Mouse (Mus musculus) embryonic facial prominence, embryonic 14.5 days (tissue): ENCODE results near the gene Stag1. TPM values are rescaled to one million over a fixed set of nuclear protein-coding genes. Genes with fewer than 3 reads are reported as not detected.
"Not testable (repeated sequence)": the region's sequence is repeated elsewhere in the genome, so short reads cannot be mapped to it uniquely, and the experiment has no call there.

Experiments
- ATAC-seq: fragments of 200-750 bp; cut with Nextera tagmentation; 2 replicates; pipeline ENCODE4 v1.8.0; 2017; ENCODE audit warnings: low read depth, moderate number of reproducible peaks, moderate TSS enrichment
- DNase-seq: peaks from one replicate; pipeline ENCODE4 v3.0.0-alpha.2; 2015; ENCODE audit warnings: low spot score
- H3K27ac ChIP-seq: fragments of 300-500 bp; sonication (generic); replicated peaks from 2 replicates; pipeline ENCODE4 v1.5.1; 2014; ENCODE audit warnings: low read depth, mild to moderate bottlenecking, low read length, moderate library complexity
- H3K27me3 ChIP-seq: fragments of 300-500 bp; sonication (generic); replicated peaks from 2 replicates; pipeline ENCODE4 v1.6.1; 2014; ENCODE audit warnings: low read length; ENCODE audit not compliant: control insufficient read depth, insufficient read depth
- H3K36me3 ChIP-seq: fragments of 300-500 bp; sonication (generic); 2 replicates; pipeline ENCODE4 v1.6.1; 2014; ENCODE audit warnings: low read length, mixed read lengths; ENCODE audit not compliant: control insufficient read depth, insufficient read depth
- H3K4me1 ChIP-seq: fragments of 300-500 bp; sonication (generic); 2 replicates; pipeline ENCODE4 v1.6.1; 2014; ENCODE audit warnings: antibody characterized with exemption, low read length; ENCODE audit not compliant: control insufficient read depth, insufficient read depth
- H3K4me2 ChIP-seq: fragments of 300-500 bp; sonication (generic); 2 replicates; pipeline ENCODE4 v1.6.1; 2014; ENCODE audit warnings: low read depth, mild to moderate bottlenecking, low read length, moderate library complexity, mixed read lengths
- H3K4me3 ChIP-seq: fragments of 300-500 bp; sonication (generic); 2 replicates; pipeline ENCODE4 v1.5.1; 2014; ENCODE audit warnings: low read depth, mild to moderate bottlenecking, low read length
- H3K9ac ChIP-seq: fragments of 300-500 bp; sonication (generic); 2 replicates; pipeline ENCODE4 v1.6.1; 2014; ENCODE audit warnings: low read depth, mild to moderate bottlenecking, low read length, moderate library complexity, mixed read lengths
- H3K9me3 ChIP-seq: fragments of 300-500 bp; sonication (generic); 2 replicates; pipeline ENCODE4 v1.6.1; 2016; ENCODE audit warnings: low read length; ENCODE audit not compliant: control insufficient read depth
- WGBS: fragments of 180-500 bp; shearing (Covaris S2); extraction: QIAGEN DNeasy Blood & Tissue Kit; methylation state at CpG from one replicate; pipeline ENCODE4 v1.1.7; 2014; 5-methylcytosine and 5-hydroxymethylcytosine counted together
- polyA plus RNA-seq: library from polyadenylated mRNA; unstranded; fragments of >200 nt; fragmentation: Nextera tagmentation; extraction: Ambion mirVana; gene quantifications from 2 replicates; pipeline ENCODE4 v1.2.1, GENCODE M21; 2014

Gene Stag1
- polyA plus RNA-seq, 1 experiment from 2014 or later: 40.9 TPM

GRCm38 (mm10) chr9:100733907-100734440, 136.4 kb downstream of the Stag1 start:
- no peak overlapping the region for H3K9ac ChIP-seq
- H3K9me3 ChIP-seq: no peaks in the 10 kb centered on the region
- no peak overlapping the region for H3K27ac ChIP-seq
- H3K4me3 ChIP-seq: no peak overlapping the region
- H3K4me2 ChIP-seq: no peak overlapping the region
- no peak for DNase-seq
- peaks cover 4% of the 10 kb centered on the region; the same call in 1 of the 2 replicates for H3K36me3 ChIP-seq
- no peaks in the 10 kb centered on the region for H3K4me1 ChIP-seq
- ATAC-seq: no peak
- H3K27me3 ChIP-seq: no peaks in the 10 kb centered on the region
- 81% methylated on average over 6 of the region's 6 CpGs for WGBS

GRCm38 (mm10) chr9:100735993-100736645, 138.5 kb downstream of the Stag1 start:
- no peak for ATAC-seq
- WGBS: 69% methylated on average over 4 of the region's 4 CpGs
- H3K27ac ChIP-seq: no peak overlapping the region

GRCm38 (mm10) chr9:100736646-100737031, 139.0 kb downstream of the Stag1 start:
- H3K27me3 ChIP-seq: no peaks in the 10 kb centered on the region
- H3K4me3 ChIP-seq: no peak overlapping the region
- ATAC-seq (no peak), DNase-seq (no peak)
- no peak overlapping the region for H3K9ac ChIP-seq
- H3K9me3 ChIP-seq: no peaks in the 10 kb centered on the region
- peaks cover 9% of the 10 kb centered on the region; the same call in 1 of the 2 replicates for H3K36me3 ChIP-seq
- no peaks in the 10 kb centered on the region for H3K4me1 ChIP-seq
- no peak overlapping the region for H3K4me2 ChIP-seq
- H3K27ac ChIP-seq: no peak overlapping the region

More at GRCm38 (mm10) chr9:100735993-100736645, 138.5 kb downstream of the Stag1 start:
- Histone ChIP-seq H3K4me3 (no peak overlapping the region), H3K9me3 (no peaks in the 10 kb centered on the region), H3K4me2 (no peak overlapping the region), H3K36me3 (peaks cover 9% of the 10 kb centered on the region; the same call in 1 of the 2 replicates), H3K9ac (no peak overlapping the region), H3K27me3 (no peaks in the 10 kb centered on the region), H3K4me1 (no peaks in the 10 kb centered on the region)
- no peak for DNase-seq

GRCm38 (mm10) chr9:100777238-100777637, 179.6 kb downstream of the Stag1 start:
- H3K4me1 ChIP-seq, H3K4me3 ChIP-seq, DNase-seq, H3K27ac ChIP-seq, H3K36me3 ChIP-seq, H3K4me2 ChIP-seq, H3K9ac ChIP-seq, H3K27me3 ChIP-seq, ATAC-seq, H3K9me3 ChIP-seq: not testable (repeated sequence)
- 72% methylated on average over 2 of the region's 2 CpGs for WGBS

DNA sequence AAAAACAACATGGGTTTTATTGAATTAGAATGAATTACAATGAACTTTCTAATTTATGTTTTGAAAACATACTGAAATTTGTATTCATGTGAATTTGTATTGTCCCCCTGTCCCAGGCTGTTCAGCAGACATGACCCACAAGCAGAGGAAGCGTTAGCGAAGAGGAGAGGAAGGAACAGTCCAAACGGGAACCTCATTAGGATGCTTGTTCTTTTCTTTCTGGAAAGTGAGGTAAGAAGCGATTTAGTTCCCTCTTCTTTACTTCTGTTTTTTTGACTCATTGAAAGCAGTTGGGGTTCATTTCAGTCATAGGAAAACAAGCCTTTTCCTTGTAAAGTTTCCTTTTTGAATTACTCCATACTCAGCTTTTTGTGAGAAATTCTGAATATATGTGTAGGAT, 268.4 kb downstream of the Stag1 start:
- ATAC-seq: no peak
- DNase-seq: no peak
- no peaks in the 10 kb centered on the region for H3K9me3 ChIP-seq
- H3K4me2 ChIP-seq: no peak overlapping the region
- H3K9ac ChIP-seq: no peak overlapping the region
- no peaks in the 10 kb centered on the region for H3K36me3 ChIP-seq
- 90% methylated on average over 4 of the region's 4 CpGs for WGBS
- H3K27me3 ChIP-seq: no peaks in the 10 kb centered on the region
- H3K27ac ChIP-seq: no peak overlapping the region
- no peaks in the 10 kb centered on the region for H3K4me1 ChIP-seq
- H3K4me3 ChIP-seq: no peak overlapping the region

- Histone ChIP-seq H3K9ac (no peak overlapping the region), H3K27me3 (no peaks in the 10 kb centered on the region), H3K9me3 (no peaks in the 10 kb centered on the region), H3K4me1 (no peaks in the 10 kb centered on the region), H3K4me3 (no peak overlapping the region), H3K4me2 (no peak overlapping the region), H3K36me3 (no peaks in the 10 kb centered on the region), H3K27ac (no peak overlapping the region)
- DNase-seq: no peak
- ATAC-seq: no peak
Measured at GRCm38 (mm10) chr9:100869635-100870034, 272.0 kb downstream of the Stag1 start.

DNA sequence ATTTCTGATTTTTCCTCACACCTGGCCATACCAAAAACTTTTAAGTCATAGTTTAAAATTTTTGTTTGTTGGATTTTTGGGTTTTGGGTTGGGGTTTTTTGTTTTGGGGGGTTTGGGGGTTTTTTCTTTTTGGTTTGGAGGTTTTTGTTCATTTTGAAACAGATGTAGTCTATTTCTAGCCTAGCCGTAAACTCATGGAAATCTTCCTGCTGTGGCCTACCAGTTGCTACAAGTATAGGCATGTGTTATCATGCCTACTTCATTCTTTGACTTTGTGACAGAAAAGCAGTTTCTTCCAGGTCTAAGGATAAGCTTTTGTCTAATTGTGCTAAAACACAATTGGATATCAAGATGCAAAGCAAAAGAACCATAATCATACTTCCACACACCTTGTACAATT, 298.5 kb downstream of the Stag1 start:
- no peak overlapping the region for H3K4me2 ChIP-seq
- no peak overlapping the region for H3K9ac ChIP-seq
- DNase-seq: no peak
- no peak overlapping the region for H3K27ac ChIP-seq
- no peak overlapping the region for H3K4me3 ChIP-seq
- 0 out of 2 replicates have a peak, but pooled peaks cover 18% of the 10 kb centered on the region for H3K36me3 ChIP-seq
- no peaks in the 10 kb centered on the region for H3K9me3 ChIP-seq
- no peak for ATAC-seq
- H3K4me1 ChIP-seq: no peaks in the 10 kb centered on the region
- H3K27me3 ChIP-seq: no peaks in the 10 kb centered on the region
- WGBS: 76% methylated on average over 1 of the region's 1 CpGs

DNA sequence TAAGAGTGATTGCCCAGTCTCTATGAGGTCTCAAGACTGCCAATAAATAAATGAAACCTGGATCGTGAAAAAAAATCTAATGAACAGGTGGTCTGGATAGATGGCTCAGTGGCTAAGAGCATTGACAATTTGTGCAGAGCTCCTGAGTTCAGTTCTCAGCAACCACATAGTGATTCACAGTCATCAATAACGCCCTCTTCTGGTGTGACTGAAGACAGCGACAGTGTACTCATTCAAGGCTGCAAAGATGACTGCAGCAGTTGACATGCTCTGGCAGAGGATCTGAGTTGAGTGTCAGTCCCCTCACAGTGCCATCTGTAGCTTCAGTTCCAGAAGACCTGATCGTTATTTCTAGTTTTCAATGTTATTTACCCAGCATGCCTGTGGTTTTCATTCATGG, 300.4 kb downstream of the Stag1 start:
- Histone ChIP-seq H3K4me3 (no peak overlapping the region), H3K36me3 (0 out of 2 replicates have a peak, but pooled peaks cover 16% of the 10 kb centered on the region), H3K4me1 (no peaks in the 10 kb centered on the region), H3K27me3 (no peaks in the 10 kb centered on the region), H3K9ac (no peak overlapping the region), H3K9me3 (no peaks in the 10 kb centered on the region), H3K27ac (no peak overlapping the region), H3K4me2 (no peak overlapping the region)
- 86% methylated on average over 4 of the region's 4 CpGs for WGBS
- no peak for DNase-seq
- ATAC-seq: no peak

DNA sequence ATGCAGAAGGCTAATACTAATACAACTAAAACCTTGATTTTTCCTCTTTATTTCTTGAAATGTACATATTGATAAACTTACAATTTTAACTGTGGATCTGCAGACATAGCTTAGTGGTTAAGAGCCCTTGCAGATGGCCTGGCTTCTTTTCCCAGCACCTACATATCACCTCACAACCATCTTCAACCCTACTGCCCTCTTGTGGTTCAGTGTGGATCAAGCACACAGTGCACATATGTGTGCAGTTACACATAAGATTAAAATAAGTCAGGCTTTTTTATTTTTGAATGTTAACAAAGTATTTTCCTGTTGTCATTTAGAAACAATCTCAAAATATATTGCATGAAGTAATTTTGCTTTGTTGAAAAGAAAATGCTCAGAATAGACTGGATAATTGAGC, 312.8 kb downstream of the Stag1 start:
- DNase-seq: no peak

More for the DNA sequence above, 312.8 kb downstream of the Stag1 start:
- peaks cover 38% of the 10 kb centered on the region for H3K36me3 ChIP-seq
- H3K27me3 ChIP-seq: no peaks in the 10 kb centered on the region
- no peaks in the 10 kb centered on the region for H3K9me3 ChIP-seq
- no peaks in the 10 kb centered on the region for H3K4me1 ChIP-seq
- H3K27ac ChIP-seq: no peak overlapping the region
- H3K4me2 ChIP-seq: no peak overlapping the region
- ATAC-seq: no peak
- H3K4me3 ChIP-seq: no peak overlapping the region
- H3K9ac ChIP-seq: no peak overlapping the region
